Mouse (Mus musculus) frontal cortex, postnatal 10 days (tissue): ENCODE measurements around the gene Siah1b.

Experiments
- DNase-seq, 2 experiments: peaks; one replicate each; pipeline ENCODE4 v3.0.0; 2022; ENCODE audit warnings: low spot score in 2 of 2, mixed read lengths in 1 of 2

The Siah1b gene

GRCm38 (mm10) chrX:164076040-164076775 is at the start of gene Siah1b:
Gene Siah1b, minus strand, starts transcription at chrX:164076493.
- DNase-seq, result peak; percentile 88 to 89

- DNase-seq, result no peak
These were observed 47.6 kb upstream of the Siah1b start for GRCm38 (mm10) chrX:164123942-164124341.

- DNase-seq, result no peak
These were observed 37.5 kb upstream of the Siah1b start for GRCm38 (mm10) chrX:164113744-164114143.

GRCm38 (mm10) chrX:164111146-164111545 is 34.9 kb upstream of the Siah1b start:
- no peak for DNase-seq

GRCm38 (mm10) chrX:164102656-164103055 is 26.4 kb upstream of the Siah1b start:
- no peak for DNase-seq

GRCm38 (mm10) chrX:164102198-164102597 is 25.9 kb upstream of the Siah1b start:
- no peak for DNase-seq

GRCm38 (mm10) chrX:164101483-164101882 is 25.2 kb upstream of the Siah1b start:
- no peak for DNase-seq

GRCm38 (mm10) chrX:164095838-164096237 is 19.5 kb upstream of the Siah1b start:
- no peak for DNase-seq

- DNase-seq, result no peak
These were observed 17.1 kb upstream of the Siah1b start for GRCm38 (mm10) chrX:164093435-164093834.

GRCm38 (mm10) chrX:164092300-164093169 is 16.2 kb upstream of the Siah1b start:
- DNase-seq, result no peak

GRCm38 (mm10) chrX:164089916-164090315 is 13.6 kb upstream of the Siah1b start:
- no peak for DNase-seq

GRCm38 (mm10) chrX:164088582-164088981 is 12.3 kb upstream of the Siah1b start, which contains the start of gene Cltrn:
Gene Cltrn, plus strand, starts transcription at chrX:164088830.
- no peak for DNase-seq

- no peak for DNase-seq
These were observed 5.7 kb upstream of the Siah1b start for GRCm38 (mm10) chrX:164082030-164082429.

- no peak for DNase-seq
These were observed 7.3 kb downstream of the Siah1b start for GRCm38 (mm10) chrX:164068968-164069367.

GRCm38 (mm10) chrX:164066185-164066584 is 10.1 kb downstream of the Siah1b start:
- DNase-seq, result peak; percentile 5 to 37

GRCm38 (mm10) chrX:164059070-164059469 is 17.2 kb downstream of the Siah1b start:
- no peak for DNase-seq

- DNase-seq, result no peak
These were observed 17.8 kb downstream of the Siah1b start for GRCm38 (mm10) chrX:164058523-164058922.

- no peak for DNase-seq
These were observed 20.6 kb downstream of the Siah1b start for GRCm38 (mm10) chrX:164055726-164056125.

GRCm38 (mm10) chrX:164046736-164047135 is 29.6 kb downstream of the Siah1b start:
- DNase-seq, result no peak

- peak in 1 of 2 experiments; percentile 12 for DNase-seq
These were observed 34.2 kb downstream of the Siah1b start for GRCm38 (mm10) chrX:164042069-164042468.

GRCm38 (mm10) chrX:164038882-164039281 is 37.4 kb downstream of the Siah1b start:
- DNase-seq, result no peak

- no peak for DNase-seq
These were observed 40.4 kb downstream of the Siah1b start for GRCm38 (mm10) chrX:164035931-164036330.

GRCm38 (mm10) chrX:164035401-164035800 is 40.9 kb downstream of the Siah1b start:
- no peak for DNase-seq
